Mouse (Mus musculus): ENCODE results near the gene Tmem230. TPM values are rescaled to one million over a fixed set of nuclear protein-coding genes. Genes with fewer than 3 reads are reported as not detected.
"Not testable (repeated sequence)": the region's sequence is repeated elsewhere in the genome, so short reads cannot be mapped to it uniquely, and the experiment has no call there.

The Tmem230 gene
- total RNA-seq, 2 experiments from 2014 or later: 23.5 to 23.9 TPM

DNA sequence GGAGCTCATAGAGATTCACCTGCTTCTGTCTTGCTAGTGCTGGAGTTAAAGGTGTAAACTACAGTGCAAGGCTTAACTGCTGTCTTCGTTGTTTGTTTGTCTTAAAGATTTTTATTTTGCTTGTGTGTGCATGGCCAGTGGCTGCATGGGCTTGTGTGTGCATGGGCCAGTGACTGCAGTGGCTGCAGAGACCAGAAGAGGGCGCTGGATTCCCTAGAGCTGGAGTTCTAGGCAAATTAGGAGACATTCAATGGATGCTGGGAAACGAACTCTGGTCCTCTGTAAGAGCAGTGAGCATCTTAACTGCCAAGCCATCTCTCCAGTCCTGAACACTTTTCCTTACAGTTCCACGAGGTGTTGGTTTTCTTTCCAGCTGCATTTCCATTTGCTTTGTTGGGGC lies 27.9 kb upstream of the Tmem230 start:
- no peak for DNase-seq
- intact Hi-C loops (cut with DNase I): no loop called here

- intact Hi-C loops (cut with DNase I): no loop called here
- DNase-seq: no peak
Observed at GRCm38 (mm10) chr2:132272694-132273389, 25.2 kb upstream of the Tmem230 start.

DNA sequence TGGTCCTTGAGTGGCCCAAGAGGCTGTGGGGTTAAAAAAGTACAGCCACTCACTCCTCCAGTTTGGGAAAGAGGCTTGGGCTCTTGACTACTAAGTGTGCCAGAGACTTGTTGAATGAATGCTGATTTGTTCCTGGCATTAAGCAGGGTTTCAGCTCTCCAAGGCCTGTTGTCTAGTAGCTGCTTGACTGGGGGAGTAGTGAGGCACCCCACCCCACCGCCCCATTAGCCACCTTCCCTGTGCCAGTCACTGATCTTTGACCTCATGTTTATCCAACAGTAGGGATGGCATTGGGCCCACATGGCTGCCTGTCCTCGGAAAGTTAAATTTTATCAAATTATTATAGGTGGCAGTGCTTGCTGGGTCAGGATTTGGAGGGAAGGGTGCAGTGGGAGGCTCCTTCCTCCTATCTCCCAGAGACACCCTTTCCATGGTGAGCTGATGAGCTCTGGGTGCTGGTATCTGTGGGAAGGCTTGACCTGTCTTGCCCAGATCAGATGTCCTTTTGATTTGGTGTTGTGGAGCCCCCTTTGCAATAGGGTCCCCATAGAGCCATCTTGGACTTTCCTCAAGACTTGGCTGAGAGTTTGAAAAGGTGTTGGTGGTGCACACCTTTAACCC lies 22.8 kb upstream of the Tmem230 start:
- intact Hi-C loops (cut with DNase I): no loop called here
- DNase-seq: no peak

- intact Hi-C loops (cut with DNase I): no loop called here
- no peak for DNase-seq
Observed at GRCm38 (mm10) chr2:132269217-132269616, 21.6 kb upstream of the Tmem230 start.

- intact Hi-C loops (cut with DNase I): no loop called here
- no peak for DNase-seq
Observed at GRCm38 (mm10) chr2:132266086-132266485, 18.5 kb upstream of the Tmem230 start.

DNA sequence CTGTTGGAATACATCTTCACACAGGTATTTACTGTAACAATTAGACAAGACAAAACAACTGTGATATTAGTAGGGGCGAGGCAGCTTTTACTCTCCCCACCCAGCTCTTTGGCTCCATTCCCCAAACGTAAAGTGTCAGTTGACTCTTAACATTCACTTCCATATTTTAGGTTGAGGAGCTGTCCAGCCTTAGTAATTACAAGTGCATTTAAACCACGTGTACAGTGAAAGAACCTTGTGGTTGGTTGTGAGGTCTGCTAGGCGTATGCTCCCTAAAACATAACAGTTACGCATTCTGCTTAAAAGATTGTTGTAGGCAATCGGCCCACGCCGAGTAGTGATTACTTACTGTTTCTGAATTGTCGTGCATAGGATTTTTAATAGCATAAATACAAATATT lies 17.6 kb upstream of the Tmem230 start:
- intact Hi-C loops (cut with DNase I): no loop called here

GRCm38 (mm10) chr2:132264266-132264710 lies 16.7 kb upstream of the Tmem230 start:
- intact Hi-C loops (cut with DNase I): no loop called here
- DNase-seq: no peak

More for the DNA sequence above, 17.6 kb upstream of the Tmem230 start:
- DNase-seq: no peak

- intact Hi-C loops (cut with DNase I): no loop called here
- DNase-seq: peak; percentile 26
Observed at GRCm38 (mm10) chr2:132263421-132264265, 16.0 kb upstream of the Tmem230 start.

GRCm38 (mm10) chr2:132262879-132263398 lies 15.3 kb upstream of the Tmem230 start, which contains the start of gene Cds2:
Cds2 (plus strand) TSS chr2:132263148.
- peak; percentile 99 for DNase-seq
- intact Hi-C loops (cut with DNase I): no loop called here

- intact Hi-C loops (cut with DNase I): no loop called here
- DNase-seq: no peak
Observed at GRCm38 (mm10) chr2:132262175-132262574, 14.6 kb upstream of the Tmem230 start.

GRCm38 (mm10) chr2:132260601-132261000 lies 13.0 kb upstream of the Tmem230 start:
- no peak for DNase-seq
- intact Hi-C loops (cut with DNase I): no loop called here

- intact Hi-C loops (cut with DNase I): no loop called here
- DNase-seq: no peak
Observed at GRCm38 (mm10) chr2:132257350-132258068, 9.9 kb upstream of the Tmem230 start.

DNA sequence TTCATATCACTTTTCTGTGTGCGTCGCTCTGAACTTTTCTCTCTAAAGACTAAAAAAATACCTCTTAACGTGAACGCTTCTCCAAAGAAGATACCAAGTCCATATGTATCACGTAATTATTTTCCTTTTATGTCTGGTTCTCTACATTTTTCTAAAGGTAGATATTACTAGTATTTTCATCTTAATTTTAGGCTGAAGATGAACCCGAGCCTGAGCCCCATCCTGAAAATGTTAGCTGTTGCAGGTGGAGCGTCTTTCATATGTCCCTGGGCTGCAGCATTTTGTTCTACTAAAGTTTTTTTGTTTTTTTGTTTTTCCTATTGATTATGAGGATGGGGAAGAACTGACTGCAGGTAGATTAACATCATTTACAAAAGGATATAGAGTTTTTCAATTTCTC lies 6.0 kb upstream of the Tmem230 start:
- DNase-seq: no peak
- intact Hi-C loops (cut with DNase I): no loop called here

DNA sequence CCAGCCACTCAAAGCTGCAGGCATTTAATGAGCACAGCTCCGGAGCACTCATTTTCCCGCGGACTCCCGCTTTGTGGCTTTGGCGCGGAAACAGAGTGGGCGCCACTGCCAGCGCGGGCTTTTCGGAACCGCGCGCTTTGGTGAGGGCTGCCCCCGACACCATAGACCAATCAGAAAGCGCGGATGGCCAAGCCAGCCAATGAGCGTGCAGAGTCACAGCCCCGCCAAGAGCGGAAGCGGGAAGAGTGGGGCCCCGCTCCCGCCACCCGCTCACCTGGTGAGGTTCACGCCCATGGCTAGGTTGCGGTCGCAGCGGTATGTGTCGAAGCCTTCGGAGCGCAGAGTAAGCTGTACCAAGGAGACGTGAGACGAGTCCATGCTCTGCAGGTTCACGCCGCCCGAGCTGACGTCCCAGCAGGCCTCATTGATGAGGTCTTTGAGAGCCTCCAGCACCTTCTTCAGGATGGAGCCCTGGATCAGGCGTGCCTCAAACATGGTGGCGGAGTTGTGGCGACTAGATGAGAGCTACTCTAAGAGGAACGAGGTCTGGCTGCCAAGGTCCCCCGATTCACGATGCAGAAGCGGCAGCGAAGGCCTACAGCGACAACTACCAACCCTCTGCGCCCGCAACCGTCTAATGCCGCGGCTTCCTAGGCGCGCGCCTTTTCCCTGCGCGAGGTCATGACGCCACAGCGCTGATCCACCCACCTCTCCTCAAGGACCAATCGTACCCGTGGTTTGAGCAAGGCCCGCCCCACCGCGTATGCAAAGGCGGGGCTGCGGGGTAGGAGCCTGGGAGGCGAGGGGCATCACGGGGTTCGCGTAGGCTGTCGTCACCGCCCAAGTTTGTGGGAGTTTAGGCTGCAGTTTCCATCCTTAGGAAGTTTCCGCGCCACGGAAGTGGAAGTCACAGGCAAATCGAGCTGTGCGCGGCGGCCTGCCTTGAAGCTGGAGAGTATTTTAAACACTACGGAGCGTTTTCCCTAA lies 5.2 kb upstream of the Tmem230 start, which contains the start of gene Pcna:
Gene Pcna, minus strand, starts transcription at position 773 of the 987 bp plus-strand sequence.
- intact Hi-C loops (cut with DNase I): no loop called here
- peak; percentile 97 for DNase-seq

DNA sequence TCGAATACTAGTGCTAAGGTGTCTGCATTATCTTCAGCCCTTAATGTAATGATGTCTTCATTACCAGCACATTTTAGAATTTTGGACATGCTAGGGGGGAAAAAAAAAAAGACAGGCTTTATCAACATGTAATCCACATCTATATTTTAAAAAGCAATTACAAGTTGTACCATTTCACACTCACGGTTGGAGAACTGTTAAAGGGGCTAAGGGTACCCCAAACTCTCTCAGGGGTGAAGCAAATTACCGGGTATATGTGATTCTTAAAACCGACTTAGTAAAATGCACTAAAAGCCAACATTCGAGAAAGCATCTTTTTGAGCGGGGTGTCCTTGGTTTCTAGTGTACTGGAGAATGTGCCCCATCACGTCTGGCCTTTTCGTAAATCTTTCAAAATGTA lies 4.3 kb upstream of the Tmem230 start:
- DNase-seq: no peak
- intact Hi-C loops (cut with DNase I): no loop called here

DNA sequence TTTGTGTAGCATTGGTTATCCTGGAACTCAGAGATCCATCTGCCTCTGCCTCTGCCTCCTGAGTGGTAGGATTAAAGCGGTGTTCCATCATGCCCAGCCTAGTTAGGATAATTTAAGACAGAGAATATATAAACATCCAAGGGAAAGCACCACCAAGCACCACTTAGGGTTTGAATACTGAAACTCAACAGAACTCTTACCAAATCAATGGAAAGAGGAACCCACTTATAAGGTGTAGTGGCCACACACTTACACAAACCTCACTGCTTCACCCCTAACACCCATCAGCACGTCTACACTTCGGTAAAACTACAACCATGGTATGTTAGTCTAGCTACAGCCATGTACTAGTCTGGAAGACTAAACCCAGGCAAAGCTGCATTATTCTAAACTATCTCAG lies 4.2 kb downstream of the Tmem230 start:
- intact Hi-C loops (cut with DNase I): no loop called here
- no peak for DNase-seq

GRCm38 (mm10) chr2:132240457-132240856 lies 7.2 kb downstream of the Tmem230 start:
- peak; percentile 76 for DNase-seq
- intact Hi-C loops (cut with DNase I): loop anchor here (2.0 kb wide), 1 partner anchor 258 kb away; no protein-coding TSS in a partner anchor

DNA sequence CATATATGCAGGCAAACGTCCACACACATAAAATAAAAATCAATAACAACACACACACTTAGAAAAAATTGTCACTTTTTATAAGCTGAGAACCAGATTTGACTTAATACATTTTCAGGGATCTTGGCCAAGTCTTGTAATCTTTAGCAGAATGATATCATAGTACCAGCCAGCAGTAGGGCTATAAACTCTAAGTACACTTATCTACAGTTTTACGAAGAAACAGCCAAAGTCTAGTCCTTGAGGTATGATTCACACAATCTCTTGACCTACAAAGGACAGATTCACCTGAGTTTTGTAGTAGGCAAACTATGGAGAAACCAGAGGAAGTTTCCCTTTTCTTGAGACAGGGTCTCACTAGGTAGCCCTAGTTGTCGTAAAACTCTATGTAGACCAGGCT lies 8.2 kb downstream of the Tmem230 start:
- DNase-seq: not testable (repeated sequence)
- intact Hi-C loops (cut with DNase I): loop anchor here (5.0 kb wide), 1 partner anchor 97 kb away; no protein-coding TSS in a partner anchor

- intact Hi-C loops (cut with DNase I): loop anchor here (5.0 kb wide), 1 partner anchor 94 kb away; no protein-coding TSS in a partner anchor
- DNase-seq: no peak
Observed at GRCm38 (mm10) chr2:132235975-132236374, 11.6 kb downstream of the Tmem230 start.

Measured in left cerebral cortex, postnatal 4 days (tissue).